Mouse (Mus musculus) small intestine, adult 2 months (tissue): ENCODE measurements around the gene Gm42742.

Experiments
- CTCF ChIP-seq: fragments of 200-500 bp; IDR thresholded peaks from 2 replicates; pipeline ENCODE4 v1.5.1; 2012; ENCODE audit warnings: low read depth, mild to moderate bottlenecking, control low read depth, inconsistent platforms, low read length, moderate library complexity, mixed read lengths; ENCODE audit not compliant: insufficient replicate concordance, insufficient read length; ENCODE audit errors: extremely low read depth
- POLR2A ChIP-seq: fragments of 200-500 bp; IDR thresholded peaks from 2 replicates; pipeline ENCODE4 v1.6.1; 2012; ENCODE audit warnings: low read depth, mild to moderate bottlenecking, control low read depth, inconsistent platforms, low read length, moderate library complexity

GRCm38 (mm10) chr7:127009307-127010085 lies 11.4 kb downstream of the Gm42742 start:
- TF ChIP-seq POLR2A: no peak
- TF ChIP-seq CTCF: no peak
